Mouse (Mus musculus): ENCODE results near the gene Ppp1r21.

Gene Ppp1r21

GRCm38 (mm10) chr17:88615492-88616155 lies 85.7 kb downstream of the Ppp1r21 start:
- DNase-seq, result no peak

DNA sequence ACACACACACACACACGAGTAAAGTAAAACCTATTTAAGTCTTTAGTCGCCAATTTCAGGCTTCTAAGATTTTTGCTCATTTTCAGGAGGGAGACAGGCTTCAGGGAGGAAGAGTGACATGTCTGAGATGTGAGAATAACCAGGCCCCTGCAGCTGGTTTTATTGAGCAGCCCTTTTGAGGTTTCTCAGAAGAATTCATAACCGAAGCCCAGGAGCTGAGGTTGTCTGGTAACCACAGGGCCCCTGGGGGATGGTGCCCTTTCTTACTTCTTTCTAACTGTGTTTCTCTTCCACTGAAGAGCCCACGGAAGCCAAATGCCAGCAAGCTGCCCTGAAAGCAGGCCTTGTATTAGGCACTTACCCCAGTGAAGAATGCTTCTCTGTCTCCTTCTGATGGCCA lies 91.0 kb downstream of the Ppp1r21 start:
- DNase-seq, result no peak

DNA sequence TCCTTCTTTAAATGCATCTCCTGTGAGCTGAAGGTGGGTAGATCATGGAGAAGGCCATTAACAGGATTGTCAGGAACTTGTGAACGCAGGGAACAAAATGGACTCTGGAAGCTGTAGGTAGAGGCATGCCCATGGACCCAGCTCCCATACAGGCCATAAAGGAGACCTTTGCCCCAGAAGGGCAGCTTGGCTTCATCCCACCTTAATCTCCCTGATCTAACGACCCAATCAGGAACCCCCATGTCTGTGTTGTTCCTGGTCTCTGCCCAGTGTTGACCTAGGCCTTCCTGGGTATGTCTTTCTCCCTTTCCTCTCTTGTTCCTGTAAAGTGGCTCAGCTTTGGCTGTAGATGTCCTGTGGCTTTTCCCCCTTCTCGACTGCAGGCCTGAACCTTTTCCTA lies 91.5 kb downstream of the Ppp1r21 start:
- no peak for DNase-seq

DNA sequence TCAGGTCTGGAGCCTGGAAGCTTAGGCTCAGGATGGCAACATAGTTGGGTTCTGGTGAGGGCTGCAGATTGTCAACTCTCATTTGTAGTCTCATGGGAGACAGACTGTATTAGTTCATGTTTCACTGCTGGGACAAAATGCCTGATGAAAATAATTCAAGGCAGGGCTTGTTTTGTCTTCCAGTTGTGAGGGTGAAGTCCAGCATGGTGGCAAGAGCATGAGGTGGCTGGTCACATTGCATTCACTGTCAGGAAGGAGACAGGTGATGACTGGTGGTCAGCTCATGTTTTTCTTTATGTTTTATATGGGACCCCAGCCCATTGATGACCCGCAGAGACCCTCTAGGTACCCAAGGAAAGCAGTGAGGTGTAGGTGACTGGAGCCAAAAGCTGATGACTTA lies 92.8 kb downstream of the Ppp1r21 start:
- DNase-seq, result no peak

DNA sequence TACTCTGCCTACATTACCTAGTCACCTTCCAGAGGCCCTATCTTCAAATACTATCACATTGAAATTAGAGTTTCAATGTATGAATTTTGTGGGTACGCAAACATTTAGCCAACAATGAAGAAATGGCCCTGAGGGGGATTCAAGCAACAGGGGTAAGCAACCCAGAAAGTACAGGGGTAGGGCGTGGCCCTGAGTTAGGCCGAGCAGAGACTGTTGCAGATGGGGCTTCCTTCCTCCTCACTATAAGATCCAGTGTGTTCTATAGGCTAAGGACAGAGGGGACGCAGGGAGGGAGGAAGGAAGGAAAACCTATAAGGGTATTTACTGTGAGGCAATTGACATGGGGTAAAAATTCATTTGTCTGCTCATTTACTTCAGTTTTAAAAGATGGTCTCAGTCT lies 94.5 kb downstream of the Ppp1r21 start:
- DNase-seq, result no peak

- DNase-seq, result no peak
Measured at GRCm38 (mm10) chr17:88625350-88625749, 95.4 kb downstream of the Ppp1r21 start.

GRCm38 (mm10) chr17:88625931-88626330 lies 96.0 kb downstream of the Ppp1r21 start:
- no peak for DNase-seq

GRCm38 (mm10) chr17:88626347-88626811 lies 96.5 kb downstream of the Ppp1r21 start:
- DNase-seq, result peak; percentile 39

DNA sequence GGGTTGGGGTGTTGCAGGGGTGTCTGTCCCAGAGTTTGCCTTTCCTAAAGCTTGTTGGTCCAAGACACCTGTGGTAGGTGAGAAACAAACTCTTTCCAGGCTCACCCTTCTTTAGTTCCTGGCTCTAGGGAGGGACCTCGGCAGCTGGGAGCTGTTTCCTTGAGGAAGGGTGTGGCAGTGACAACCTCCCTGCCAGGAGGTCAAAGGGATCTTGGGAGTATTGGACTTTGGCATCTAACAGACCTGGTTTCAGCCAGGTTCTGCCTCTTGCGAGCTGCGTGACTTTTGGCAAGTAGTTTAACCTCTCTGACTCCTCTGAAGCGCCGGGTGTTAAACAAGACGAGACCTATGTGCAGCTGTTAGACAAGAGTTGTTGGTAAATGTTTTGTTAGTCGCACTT lies 97.2 kb downstream of the Ppp1r21 start:
- DNase-seq, result peak; percentile 57

GRCm38 (mm10) chr17:88628676-88629380 lies 98.9 kb downstream of the Ppp1r21 start:
- DNase-seq, result peak; percentile 66

DNA sequence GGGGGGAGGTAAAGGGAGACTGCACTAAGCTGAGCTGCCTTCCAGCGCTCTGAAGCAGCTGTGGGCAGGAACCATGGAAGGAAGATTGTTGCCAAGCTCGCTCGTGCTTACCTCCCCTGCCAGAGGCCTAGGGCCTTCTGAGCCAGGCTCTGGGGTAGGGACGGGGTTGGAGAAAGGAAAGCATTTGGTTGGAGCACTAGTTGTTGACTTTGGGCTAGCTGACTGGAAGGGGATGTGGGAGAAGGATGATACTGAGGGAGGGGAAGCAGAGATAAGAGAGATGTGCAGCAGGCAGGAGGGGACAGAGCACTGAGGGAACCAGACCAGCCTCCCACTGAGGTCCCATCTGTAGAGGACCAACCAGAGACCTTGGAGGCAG lies 99.5 kb downstream of the Ppp1r21 start:
- DNase-seq, result peak; percentile 54

DNA sequence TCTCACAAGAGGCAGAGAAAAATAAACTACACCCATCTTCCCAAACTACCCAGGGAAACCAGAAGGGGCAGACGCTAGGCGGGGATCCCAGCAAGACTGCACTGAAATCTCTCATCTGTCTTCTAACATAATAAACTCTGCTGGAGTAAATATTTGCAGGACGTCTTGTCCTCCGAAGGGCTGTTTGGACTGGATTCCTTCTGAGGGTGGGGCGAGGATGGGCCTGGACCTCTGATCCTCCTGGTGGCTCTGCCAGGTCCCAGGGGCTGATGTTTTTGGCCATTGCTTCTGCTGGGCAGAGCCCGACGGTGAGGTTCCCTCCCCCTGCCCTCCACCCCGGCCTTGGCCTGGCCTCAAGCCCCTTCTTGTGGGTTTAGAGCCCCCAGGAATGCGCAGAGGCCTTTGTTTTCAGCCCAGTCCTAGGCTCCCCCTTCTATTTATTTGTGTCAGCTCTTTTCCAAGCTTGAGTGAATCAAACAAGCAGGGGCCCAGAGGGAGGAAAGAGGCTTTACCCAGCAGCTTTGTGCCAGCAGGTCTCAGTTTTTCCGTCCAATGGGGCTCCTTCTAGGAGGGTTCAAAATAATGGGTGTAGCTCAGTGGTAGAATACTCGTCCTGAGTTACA lies 100.1 kb downstream of the Ppp1r21 start:
- peak; percentile 67 for DNase-seq

- DNase-seq, result peak; percentile 75
Measured at GRCm38 (mm10) chr17:88630554-88630948, 100.6 kb downstream of the Ppp1r21 start.

GRCm38 (mm10) chr17:88632631-88633030 lies 102.7 kb downstream of the Ppp1r21 start:
- DNase-seq, result no peak

DNA sequence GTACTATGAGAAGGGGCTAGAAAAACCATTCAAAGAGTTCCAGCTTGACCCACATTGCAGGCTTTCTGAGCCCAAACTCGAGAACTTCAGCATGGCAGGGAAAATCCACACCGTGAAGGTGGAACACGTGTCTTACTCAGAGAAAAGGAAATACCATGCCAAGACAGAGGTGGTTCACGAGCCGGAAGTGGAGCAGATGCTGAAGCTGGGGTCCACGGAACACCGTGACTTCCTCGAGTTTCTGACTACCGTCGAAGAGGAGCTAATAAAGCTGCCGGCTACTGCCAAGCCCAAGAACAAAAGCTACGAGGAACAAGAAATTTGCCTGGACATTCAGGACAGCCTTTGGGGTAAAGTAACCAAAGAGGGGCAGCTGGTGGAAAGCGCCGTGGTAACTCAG lies 106.2 kb downstream of the Ppp1r21 start:
- no peak for DNase-seq

DNA sequence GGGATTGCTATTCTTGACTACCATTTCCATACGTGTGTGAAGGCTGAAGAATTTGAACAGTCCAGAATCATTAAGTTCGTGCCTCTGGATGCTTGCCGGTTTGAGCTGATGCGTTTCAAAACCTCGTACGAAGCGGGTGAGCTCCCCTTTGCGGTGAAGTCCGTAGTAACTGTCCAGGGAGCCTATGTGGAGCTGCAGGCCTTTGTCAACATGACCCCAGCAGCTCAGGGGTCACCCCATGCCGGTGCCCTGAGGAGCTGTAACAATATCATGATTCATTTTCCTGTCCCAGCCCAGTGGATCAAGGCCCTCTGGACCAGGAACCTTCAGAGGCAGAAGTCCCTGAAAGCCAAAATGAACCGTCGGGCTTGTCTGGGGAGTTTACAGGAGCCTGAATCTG lies 106.7 kb downstream of the Ppp1r21 start:
- DNase-seq, result peak; percentile 20
